Mouse (Mus musculus) cerebellum, postnatal 25 days (tissue): Measurements from ENCODE around the gene Haus7.
A peak's percentile ranks its signal among the peaks of the same experiment; 100 is the strongest.
"Not testable (repeated sequence)": the region's sequence is repeated elsewhere in the genome, so short reads cannot be mapped to it uniquely, and the experiment has no call there.

Experiments used
- DNase-seq, 2 experiments: peaks; one replicate each; pipeline ENCODE4 v3.0.0; 2021; ENCODE audit warnings: mixed read lengths in 2 of 2

Gene Haus7

GRCm38 (mm10) chrX:73465483-73466186, 6.8 kb upstream of the Haus7 start:
- no peak for DNase-seq

- no peak for DNase-seq
These were observed 1.9 kb upstream of the Haus7 start for GRCm38 (mm10) chrX:73460792-73461191.

GRCm38 (mm10) chrX:73451949-73452348, 6.9 kb downstream of the Haus7 start:
- DNase-seq, result peak; percentile 74 to 86

GRCm38 (mm10) chrX:73441428-73441827, 17.4 kb downstream of the Haus7 start:
- DNase-seq, result no peak

- no peak for DNase-seq
These were observed 23.6 kb downstream of the Haus7 start, which contains the start of gene Trex2 for GRCm38 (mm10) chrX:73435252-73435651. Gene Trex2, minus strand, starts transcription at chrX:73435344.

- DNase-seq, result no peak
These were observed 26.0 kb downstream of the Haus7 start for GRCm38 (mm10) chrX:73432850-73433249.

- no peak for DNase-seq
These were observed 28.8 kb downstream of the Haus7 start for GRCm38 (mm10) chrX:73430036-73430435.

GRCm38 (mm10) chrX:73412767-73413166, 46.1 kb downstream of the Haus7 start:
- DNase-seq, result no peak

- DNase-seq, result peak in 1 of 2 experiments; percentile 25
These were observed 47.8 kb downstream of the Haus7 start, which contains the start of gene Zfp92 for GRCm38 (mm10) chrX:73410880-73411517. Gene Zfp92, plus strand, starts transcription at chrX:73411096.

- no peak for DNase-seq
These were observed 57.2 kb downstream of the Haus7 start for GRCm38 (mm10) chrX:73401616-73402015.

- DNase-seq, result no peak
These were observed 57.9 kb downstream of the Haus7 start for GRCm38 (mm10) chrX:73400951-73401350.

- DNase-seq, result not testable (repeated sequence)
These were observed 60.2 kb downstream of the Haus7 start, which contains the start of gene Gm18336 for GRCm38 (mm10) chrX:73398636-73399035. Gene Gm18336, minus strand, starts transcription at chrX:73398736.

GRCm38 (mm10) chrX:73396446-73396845, 62.4 kb downstream of the Haus7 start:
- no peak for DNase-seq

- DNase-seq, result no peak
These were observed 67.4 kb downstream of the Haus7 start for GRCm38 (mm10) chrX:73391481-73391880.
